Mouse (Mus musculus) natural killer cell, adult 2 months (primary cell): ENCODE data around the gene Furin.

ENCODE experiments used
- DNase-seq, 2 experiments: peaks; one replicate each; pipeline ENCODE4 v3.0.0; 2022; ENCODE audit warnings: low spot score in 2 of 2

Gene Furin

DNA sequence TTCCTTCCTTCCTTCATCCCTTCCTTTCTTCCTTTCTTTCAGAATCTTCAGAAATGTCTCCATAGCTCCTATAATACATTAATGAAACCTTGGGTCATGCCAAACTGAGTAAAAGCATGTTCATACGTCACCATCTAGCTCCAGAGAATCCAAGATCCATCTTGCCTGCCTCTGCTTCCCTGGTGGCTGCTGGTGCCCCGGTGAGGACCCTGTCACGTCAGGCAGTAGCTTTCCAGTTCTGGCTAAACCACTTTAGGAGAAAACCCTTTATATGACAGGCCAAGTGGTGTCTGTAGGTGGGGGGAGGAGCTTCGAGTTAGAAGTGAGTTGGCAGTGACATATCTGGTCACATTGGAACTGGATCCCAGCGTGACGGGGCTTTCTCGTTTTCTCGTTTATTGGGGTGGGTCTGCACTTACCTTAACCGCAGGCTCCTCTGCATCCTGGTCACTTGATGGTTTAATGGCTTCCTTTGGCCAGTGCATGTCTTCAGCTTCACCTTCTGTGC, at the start of gene Furin:
TSS of gene Furin (minus strand) at position 249 of the 508 bp plus-strand sequence.
- DNase-seq = no peak

DNA sequence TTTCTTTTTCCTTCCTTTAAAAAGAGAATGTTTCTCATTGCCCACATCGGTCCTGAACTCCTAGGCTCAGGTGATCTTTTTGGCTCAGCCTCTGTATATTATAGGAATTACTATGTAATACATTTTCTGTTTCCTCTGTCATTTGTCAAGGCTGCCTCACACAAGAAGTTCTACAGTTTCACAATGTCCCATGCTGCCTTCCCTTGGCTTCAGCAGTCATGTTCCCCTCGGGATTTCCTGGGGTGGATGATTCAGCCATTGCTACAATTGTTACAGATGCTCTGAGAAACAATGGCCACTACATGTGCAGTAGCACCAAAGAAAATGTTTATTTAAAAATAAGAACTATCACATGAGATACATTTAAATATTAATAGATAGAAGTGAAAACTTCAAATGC, 49.5 kb upstream of the Furin start:
- DNase-seq = no peak

DNA sequence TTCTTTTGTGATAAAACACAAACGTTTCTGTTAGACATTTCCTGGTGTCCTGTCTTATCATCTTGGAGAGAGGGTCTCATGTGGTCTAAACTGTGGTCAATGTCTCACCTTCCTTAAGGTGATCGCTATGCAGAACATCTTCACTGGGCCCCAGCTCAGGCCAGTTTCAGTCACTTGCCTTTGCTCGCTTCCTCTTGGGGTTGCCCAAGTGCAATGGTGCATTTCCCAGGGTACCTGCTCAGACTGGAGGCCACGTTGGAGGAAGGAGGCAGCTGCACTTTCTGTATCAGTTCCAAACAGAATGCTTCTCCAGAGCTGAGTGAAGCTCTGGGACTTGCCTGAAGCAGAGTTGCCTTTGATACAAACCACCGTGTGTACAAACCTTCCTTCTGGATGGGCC, 48.8 kb upstream of the Furin start:
- no peak for DNase-seq

DNA sequence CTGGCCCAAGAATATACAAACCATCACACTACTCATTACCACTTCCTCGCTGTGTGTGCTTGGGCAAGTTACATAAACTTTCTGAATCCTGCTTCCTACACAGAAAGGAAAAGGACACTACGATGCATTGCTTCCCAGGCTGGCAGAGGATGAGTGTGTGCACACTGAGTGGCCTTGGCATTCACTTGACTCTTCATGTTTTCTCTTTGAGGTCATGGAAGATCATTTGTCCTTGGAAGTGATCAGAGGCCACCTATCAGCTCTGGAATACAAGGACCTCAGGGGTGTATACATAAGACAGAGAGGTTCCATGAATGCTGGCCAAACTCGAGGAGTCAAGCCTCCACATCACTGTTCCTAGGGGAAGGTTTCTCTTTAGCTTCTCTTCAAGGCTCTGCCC, 47.9 kb upstream of the Furin start:
- DNase-seq = no peak

DNA sequence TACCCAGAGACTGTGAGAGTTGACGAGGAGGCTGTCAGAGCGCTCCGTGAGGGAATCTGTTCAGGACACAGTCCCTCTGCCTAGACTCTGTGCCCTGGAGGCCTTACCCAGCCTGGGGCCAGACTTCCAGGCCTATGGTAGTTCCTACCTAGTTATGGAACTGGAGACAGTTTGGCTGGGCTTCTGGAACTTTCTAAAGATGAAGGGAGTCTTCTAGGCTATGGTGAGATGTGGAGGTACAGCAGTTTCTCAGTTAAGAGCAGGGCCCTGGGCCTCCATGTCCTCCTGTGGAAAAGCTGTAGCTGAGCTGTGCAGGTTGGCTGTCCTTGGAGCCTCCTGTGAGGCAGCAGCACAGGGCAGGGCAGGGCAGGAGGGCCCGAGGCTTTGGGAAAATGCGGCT, 47.0 kb upstream of the Furin start:
- DNase-seq = no peak

DNA sequence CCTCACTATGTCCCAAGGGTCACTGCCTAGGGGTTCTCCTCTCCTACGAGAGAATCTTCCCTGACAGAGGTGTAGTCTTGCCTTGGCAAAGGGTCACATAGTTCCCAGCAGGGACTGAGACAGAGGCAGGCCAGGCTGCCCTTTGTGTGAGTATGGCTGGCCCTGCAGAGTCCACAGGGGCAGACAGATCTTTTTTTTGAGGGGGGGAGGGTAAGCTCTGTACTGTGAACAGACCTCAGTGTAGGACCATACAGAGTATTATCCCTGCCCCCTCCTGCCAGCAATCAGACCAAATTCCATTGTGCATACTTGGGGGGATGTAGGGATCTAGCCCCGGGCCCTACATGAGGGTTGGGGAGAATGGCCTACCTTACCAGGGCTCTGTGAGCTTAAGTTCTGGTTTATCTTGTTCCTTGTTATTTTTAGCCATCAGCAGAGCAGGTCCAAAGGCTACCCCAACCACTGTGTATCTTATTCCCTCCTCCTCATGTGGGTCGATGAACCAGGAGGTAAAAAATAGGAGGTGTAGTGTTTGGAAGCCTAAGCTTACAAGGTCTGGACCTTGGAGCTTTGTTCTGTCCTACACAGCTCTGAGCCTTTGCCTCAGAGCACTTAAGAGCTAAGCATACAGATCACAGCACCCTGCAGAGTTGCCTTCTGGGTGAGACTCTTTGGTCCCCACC, 46.5 kb upstream of the Furin start:
- no peak for DNase-seq

DNA sequence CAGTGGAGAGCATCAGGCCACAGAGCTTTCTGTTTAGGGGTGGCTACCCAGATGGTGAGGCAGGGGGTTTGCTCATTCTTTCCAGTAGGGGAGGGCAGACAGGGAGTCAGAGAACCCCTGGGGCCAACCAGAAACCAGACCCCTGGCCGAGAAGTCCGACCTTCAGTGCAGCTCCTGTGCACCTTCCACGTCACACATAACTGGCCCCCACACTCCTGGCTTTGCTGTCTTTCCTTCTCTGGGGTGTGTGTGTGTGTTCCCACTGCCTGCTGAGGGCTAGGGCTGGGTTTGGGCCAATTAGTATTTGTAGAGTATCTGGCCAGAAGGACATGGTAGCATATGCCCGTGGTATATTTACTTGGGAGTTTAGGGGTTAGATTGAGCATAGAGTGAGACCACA, 45.1 kb upstream of the Furin start:
- DNase-seq = no peak

DNA sequence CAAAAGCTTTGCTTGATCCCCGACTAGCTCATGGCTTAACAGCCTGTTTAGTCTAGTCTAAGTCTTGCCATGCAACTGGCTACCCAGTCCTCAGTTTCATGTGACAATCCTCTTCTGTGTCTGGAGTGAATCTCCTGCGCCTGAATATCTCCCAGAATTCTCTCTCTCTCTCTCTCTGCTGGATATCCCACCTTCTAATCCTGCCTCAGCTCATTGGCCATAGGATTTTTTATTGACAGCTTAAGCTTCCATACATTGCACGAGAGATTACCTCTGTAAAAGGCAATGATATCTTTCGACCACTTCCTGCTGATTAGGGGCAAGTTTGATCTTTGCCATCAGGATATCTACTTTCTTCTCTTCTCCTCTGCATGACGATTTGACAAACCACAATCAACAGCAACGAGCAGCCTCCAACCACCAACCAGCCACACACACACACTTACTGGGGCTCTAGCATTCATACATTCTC, 44.4 kb upstream of the Furin start:
- peak; percentile 32 to 45 for DNase-seq

DNA sequence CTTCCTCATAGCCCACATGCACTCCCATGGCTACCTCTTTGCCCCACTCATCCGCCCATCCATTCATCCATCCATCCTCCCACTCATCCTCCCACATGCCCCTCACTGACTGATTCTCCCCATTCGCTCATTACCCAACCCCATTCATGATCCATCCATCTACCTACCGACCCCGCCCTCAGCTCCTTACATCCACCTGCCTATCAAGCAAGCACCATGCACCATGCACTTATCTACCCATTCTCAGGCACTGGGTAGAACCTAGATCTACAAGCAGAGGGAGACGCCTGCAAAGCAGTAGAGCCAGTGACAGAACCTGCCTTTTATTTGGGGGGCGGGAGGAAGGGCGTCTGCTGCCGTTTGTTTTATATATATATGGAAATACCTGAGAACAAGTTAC, 42.1 kb upstream of the Furin start:
- no peak for DNase-seq

DNA sequence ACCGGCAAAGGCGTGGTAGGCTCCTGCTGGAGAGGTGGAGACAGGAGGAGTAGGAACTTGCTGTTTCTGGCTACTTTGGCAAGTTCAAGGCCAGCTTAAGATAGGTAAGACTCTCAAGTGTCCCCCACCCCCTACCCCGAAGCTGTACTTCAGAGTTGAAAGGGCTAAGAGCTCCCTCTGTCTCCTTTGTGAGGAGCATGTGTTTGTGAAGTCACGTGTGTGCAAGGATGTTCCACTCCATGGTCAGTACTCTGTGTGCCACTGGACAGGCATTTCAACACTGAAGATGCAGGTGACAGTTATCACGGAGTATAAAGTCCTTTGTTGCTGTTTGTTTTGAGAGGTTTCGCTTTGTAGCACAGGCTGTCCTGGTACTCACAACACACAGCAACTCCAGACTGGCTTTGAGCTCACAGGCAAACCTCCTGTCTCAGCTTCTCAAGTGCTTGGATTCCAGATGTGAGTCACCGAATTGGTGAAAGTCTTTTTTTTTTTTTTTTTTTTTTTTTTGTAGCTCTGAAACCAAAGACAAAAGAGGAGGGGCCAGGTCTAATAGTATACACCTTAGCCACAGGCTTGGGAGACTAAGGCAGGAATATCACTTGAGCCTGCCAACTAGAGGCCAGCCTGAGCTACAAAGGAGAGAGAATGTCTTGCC, 41.1 kb upstream of the Furin start:
- no peak for DNase-seq

DNA sequence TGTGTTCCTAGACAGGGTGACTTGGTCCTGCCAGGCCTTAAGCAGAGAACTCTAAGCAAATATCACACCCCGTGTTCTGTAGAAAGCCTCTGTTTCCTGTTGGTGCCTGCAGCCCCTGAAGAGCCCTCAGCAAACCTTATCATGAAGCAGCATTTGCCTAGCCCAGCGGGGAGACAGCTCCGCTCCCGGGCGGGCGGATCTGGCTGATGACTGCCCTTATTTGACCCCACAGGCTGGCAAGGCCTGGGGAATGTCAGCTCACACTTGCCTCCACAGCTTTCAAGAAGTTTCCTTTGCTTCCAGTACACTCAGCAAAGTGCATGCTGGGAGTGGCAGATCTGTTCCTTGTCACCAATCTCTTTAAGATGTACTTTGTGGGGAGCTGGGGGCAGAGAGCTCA, 40.3 kb upstream of the Furin start:
- peak; percentile 42 to 44 for DNase-seq

DNA sequence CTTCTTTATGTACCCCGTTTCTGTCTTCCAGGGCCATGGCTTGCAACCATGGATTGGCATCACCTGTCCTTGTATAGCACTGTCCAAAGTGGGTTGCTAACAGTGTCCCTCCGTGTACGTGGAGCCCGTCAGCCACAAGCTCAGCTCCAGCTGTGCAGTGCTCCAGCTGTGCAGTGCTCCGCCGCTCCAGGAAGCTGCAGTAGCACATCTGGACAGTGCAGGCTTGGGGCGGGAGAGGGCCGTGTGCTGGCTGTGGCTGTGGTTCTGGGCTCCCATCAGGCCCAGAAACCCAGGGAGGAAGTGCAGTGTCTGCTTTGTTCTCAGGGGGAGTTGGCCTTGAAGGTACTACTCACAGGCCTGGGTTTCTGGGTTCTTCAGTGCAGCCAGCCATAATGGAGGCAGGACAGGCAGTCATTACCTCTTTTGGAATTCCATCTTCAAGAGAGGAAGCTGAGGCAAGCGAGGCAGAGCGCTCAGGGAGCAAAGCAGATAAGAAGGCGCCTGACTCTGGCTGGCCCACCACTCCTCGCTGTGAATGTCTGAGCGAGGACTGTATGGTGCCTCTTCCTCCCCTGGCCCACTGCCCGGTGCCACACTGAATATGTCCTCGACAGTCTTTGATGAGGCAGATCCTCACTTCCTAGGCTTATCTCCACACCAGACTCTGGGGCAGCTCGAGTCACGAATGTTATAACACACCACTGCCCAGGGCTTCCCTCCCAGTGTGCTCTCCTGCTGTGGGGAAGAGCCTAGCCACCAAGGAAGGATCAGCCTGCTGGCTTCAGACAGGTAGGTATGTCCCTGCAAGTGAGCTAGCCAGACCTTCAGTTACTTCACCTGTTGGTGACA, 39.4 kb upstream of the Furin start:
- DNase-seq = no peak

DNA sequence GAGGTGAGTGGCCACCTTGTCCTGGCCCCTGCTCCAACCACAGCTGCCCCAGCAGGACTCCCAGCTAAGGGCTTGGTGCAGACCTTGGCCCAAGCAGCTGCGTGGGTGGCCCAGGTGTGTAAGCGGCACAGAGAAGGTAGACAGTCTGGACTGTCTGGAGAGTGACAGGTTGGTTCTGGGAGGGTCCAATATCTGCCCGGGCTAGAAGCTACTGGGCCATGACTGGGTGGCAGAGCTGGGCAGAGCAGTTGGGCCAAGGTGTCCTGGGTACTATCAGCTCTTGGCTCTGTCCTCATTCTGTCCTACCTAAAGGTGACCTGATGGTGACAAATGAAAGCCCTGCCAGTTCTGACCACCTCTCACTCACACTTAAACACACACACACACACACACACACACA, 37.9 kb upstream of the Furin start:
- no peak for DNase-seq

DNA sequence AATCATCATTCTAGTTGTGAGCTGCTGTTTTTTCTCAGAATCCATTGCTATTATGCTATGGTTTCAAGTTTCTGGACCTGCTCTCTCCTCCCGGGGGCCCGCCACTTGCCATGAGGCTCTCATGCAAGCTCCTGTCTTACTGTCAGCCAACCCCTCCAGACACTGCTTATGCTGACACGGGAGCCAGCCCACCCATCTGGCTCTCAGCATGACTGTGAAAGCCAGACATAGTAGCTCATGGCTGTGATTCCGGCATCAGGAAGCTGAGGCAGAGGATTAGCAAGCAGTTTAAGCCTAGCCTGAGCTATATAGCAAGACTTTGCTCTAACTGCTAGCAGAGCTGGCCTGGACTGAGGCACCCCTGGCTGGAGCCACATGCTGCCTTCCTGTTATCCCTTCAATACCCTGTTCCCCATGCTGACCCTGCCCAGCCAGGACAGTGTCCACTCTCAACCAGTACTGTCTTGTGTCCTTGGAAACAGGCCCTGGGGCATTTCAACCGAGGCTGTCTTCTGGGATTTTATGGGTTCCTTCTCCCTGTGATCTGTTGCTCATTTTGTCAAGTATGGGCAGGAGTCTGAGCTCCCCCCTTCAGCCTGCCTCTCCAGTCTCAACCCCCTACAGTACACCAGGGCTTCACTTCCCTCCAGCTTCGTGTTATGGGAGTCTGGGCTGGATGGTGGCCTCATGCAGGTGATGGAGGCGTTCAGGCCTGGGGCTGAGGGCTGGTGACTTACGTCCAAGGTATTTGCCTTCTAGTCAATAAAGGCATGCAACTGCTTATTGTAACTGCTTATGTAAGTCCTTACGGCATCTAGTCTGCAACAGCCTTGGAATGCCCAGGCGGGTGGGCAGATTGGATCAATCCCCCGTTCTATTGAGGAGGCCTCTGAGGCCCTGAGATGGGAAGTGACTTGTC, 37.0 kb upstream of the Furin start:
- DNase-seq = peak; percentile 20 to 26

DNA sequence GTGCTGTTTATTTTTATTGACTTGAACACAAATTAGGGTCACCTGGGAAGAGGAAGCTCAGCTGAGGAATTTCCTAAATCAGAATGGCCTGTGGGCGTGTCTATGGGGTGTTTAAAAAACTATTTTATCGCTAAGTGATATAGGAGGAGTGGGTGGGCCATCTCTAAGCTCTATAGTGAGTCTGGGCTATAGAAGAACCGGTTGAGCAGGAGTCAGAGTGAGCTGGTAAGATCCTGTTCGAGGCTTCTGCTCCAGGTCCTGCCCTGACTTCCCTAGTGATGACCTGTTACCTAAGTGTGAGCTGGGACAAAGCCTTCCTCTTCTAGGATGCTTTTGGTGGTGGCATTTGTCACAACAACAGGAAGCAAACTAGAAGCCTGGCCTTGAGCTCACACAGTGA, 35.4 kb upstream of the Furin start:
- no peak for DNase-seq

DNA sequence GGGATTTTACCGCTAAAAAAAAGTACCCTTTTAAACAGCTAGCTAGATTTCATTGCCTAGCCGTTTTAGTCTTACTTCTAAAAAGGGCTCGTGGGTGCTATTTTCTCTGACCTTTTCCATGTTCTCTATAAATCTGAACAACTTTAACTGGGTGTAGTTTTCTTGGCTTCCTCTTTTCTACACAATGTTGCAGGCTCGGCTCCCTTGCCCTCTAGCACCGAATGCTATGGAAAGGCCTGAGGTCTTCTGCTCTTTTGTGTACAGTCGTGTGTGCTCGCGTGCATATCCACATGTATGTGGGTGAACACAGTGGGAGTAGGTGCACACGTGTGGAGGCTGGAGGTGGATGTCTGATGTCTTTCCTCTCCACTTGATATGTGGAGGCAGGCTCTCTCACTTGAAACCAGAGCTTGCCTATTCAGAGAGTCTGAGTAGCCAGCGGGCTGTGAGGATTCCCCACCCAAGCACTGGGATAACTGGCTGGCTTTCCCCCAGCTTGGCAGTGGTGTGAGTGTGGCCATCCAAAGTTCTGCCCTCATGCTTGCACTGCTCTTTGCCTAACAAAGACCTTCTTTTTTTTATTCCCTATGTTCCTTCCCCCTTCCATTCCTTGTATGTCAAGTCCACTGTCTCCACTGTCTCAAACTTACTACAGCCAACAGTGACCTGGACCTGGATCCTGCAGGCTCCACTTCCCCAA, 34.7 kb upstream of the Furin start:
- DNase-seq = no peak

DNA sequence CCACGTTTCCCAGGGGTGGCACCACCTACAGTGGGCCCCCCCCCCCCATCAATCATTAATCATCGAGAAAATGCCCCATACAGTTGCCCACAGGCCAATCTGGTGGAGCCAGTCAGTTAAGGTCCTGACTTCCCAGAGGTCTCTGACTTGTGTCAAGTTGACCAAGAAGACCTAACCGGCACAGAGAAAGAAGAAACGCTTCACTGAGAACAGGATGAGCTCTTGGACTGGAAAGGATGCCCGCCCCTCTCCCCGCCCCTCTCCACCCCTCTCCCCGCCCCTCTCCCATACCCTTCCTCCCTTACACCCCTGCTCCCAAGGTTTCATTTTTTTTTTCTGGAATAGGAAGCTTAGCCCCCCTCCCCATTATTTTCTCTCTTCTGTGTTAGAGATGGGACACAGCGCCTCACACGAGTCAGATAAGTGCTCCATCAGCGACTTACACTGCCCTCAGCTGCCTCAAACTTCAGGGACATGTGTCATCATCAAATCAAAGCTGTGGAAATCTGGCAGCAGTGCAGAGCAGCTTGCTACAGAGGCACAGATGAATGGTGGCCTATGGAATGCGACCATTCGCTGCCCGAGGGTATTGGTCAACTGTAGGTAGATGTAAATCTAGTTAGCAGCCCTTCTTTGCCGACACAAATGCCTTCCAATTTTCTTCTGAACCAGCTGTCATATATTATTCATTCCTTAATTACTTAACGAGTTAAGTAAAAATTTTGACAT, 34.0 kb upstream of the Furin start:
- DNase-seq = no peak

DNA sequence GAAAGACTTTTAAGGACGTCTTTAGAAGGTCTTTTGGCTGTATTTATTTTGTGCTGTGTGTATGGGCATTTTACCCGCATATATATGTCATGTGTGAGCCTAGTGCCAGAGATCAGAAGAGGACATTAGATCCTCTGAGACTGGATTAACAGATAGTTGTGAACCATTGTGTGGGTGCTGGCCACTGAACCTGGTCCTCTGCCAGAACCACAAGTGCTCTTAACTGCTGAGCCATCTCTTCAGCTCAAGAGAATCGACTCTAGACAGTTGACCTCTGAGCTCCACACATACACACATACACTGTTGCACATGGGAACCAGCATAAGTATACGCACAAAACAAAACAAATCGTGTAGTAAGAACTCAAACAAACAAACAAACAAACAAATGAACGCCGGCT, 31.3 kb upstream of the Furin start:
- DNase-seq = no peak

DNA sequence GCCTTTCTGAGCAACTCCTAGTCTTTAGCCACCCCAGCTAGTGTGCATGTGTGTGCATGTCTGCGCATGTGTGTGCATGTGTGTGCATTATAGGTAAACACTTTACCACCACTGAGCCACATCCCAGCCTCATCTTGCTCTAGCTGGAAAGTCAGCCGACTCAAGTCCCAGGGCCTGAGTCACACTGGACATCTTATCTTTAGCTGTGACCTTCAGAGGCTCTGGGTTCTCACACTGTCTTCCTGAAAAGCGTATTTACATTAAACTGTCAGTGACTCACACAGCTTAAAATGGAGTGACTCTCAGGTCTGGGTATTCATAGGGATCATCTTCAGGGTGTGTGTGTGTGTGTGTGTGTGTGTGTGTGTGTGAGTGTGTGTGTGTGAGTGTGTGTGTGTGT, 30.4 kb upstream of the Furin start:
- no peak for DNase-seq

DNA sequence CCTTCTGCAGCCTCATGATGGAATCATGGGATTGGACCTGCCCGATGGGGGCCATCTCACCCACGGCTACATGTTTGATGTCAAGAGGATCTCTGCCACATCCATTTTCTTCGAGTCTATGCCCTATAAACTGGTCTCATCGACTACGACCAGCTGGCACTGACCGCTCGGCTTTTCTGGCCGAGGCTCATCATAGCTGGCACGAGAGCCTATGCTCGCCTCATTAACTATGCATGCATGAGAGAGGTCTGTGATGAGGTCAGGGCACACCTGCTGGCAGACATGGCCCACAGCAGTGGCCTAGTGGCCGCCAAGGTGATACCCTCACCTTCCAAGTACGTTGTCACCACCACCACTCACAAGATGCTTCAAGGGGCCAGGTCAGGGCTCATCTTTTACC, 24.4 kb upstream of the Furin start:
- DNase-seq = no peak
